Mouse (Mus musculus): ENCODE data around the gene Adgrb3.

GRCm38 (mm10) chr1:25042091-25042490, 787.4 kb downstream of the Adgrb3 start:
- TF ChIP-seq CTCF (IDR thresholded peaks at IDR 0.05; ENCODE audit: borderline replicate concordance, insufficient read depth, low read depth, low read length) (no peak), POLR2A (IDR thresholded peaks at IDR 0.05; ENCODE audit: borderline replicate concordance, insufficient read depth, low read length) (no peak)
